Mouse (Mus musculus) lung, postnatal 36 days (tissue): ENCODE measurements around the gene Fbxw17.
"Not testable (repeated sequence)": the region's sequence is repeated elsewhere in the genome, so short reads cannot be mapped to it uniquely, and the experiment has no call there.

Experiments
- DNase-seq: peaks from one replicate; pipeline ENCODE4 v3.0.0; 2022; ENCODE audit warnings: mixed read lengths

Fbxw17 gene

DNA sequence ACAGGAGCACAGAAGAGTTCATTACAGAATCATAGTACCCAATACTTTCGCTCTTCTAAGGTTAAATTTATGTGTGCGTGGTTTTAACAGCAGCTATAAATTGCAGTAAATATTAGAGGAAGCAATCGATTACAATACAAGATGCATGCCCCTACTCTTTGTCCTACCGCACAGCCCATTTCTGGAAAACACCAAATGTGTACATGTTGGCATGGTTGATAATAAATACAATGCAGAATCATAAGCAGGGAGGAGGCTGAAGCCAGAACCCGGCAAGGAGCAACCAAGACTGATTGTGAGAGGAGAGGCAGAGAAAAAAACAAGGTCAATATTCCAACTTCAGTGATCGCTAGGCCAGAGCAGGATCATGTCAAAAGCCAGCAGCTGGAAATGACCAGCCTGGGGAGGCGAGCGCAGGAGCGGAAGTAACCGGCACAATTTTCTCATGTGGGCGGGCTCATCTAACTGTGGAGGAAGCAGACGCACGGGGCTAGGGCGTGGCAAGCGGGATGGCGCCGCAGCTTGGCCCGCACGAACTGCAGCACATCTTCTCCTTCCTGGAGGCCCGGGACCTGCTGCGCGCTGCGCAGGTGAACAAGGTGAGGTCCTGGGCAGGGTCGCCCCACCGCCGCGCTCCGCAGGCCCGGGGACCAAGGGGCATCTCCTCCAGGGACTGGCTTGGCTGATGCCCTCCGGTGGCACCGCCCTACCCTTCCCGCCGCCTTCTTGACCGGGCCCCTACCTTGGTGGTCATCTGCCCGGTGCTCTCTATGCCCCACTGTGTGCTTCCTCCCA is at the start of gene Fbxw17:
Gene Fbxw17 (plus strand): TSS at position 476 of the 795 bp plus-strand sequence.
- DNase-seq, result peak; percentile 84

DNA sequence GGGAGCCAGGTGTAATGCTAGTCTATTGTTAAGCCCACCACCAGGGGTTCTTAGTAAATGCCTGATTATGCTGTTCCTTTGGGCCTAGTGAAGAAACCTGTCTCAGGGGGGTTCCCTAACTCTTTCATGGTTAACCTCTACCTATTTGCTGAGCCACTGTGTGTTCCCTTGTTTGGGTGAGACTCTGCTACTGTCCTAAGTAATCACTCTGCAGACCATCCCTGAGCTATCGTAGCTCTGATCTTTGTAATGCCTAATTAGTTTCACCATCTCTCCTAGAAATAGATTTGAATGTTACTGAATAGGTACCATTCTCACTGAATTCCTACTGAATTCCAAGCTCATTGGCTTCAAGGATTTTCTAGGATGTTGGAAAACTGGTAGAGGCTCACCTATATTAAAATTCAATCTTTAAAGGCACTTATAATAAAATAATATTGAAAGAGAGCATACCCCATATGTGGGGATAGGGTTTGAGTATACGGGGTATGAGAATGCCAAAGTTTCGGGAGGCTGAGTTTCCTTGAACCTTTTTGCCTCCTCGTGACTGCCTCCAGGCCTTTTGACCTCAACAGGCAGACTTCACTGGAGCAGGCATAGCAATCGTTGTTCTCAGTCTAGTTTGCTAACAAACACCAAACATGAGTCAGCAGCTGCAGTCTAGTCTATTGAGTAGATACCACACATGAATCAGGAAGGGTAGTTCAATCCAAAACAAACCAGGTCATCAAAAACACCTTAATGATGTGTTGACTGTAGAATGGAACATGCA is 44.5 kb upstream of the Fbxw17 start:
- DNase-seq, result not testable (repeated sequence)

GRCm38 (mm10) chr13:50389146-50389545 is 28.5 kb upstream of the Fbxw17 start:
- DNase-seq, result not testable (repeated sequence)

DNA sequence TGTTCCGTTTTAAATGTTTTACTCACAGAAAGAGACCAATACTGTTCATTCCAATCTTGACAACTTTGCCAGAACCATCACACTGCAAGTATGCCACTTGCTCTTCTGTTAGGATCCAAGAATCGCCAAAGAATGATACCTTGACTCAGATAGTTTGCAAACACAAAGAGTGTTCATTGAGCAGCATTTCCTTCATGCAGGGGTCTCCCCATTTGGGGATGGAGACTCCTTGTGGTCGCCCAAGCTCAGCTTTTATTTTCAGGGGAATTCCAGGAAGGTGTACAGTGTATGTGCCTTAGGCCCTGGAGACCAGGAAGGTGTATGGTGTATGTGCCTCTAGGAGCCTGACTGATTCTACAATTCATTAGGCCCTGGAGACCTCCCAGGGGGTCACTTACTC is 757 bp downstream of the Fbxw17 start:
- DNase-seq, result no peak

- DNase-seq, result no peak
Observed at GRCm38 (mm10) chr13:50423625-50424209, 6.1 kb downstream of the Fbxw17 start.

GRCm38 (mm10) chr13:50424517-50424916 is 6.9 kb downstream of the Fbxw17 start:
- DNase-seq, result no peak

GRCm38 (mm10) chr13:50426686-50427085 is 9.0 kb downstream of the Fbxw17 start:
- DNase-seq, result no peak

GRCm38 (mm10) chr13:50443812-50444211 is 26.1 kb downstream of the Fbxw17 start, which contains the start of gene Gm47429:
Gene Gm47429 (minus strand): TSS chr13:50443912.
- no peak for DNase-seq

DNA sequence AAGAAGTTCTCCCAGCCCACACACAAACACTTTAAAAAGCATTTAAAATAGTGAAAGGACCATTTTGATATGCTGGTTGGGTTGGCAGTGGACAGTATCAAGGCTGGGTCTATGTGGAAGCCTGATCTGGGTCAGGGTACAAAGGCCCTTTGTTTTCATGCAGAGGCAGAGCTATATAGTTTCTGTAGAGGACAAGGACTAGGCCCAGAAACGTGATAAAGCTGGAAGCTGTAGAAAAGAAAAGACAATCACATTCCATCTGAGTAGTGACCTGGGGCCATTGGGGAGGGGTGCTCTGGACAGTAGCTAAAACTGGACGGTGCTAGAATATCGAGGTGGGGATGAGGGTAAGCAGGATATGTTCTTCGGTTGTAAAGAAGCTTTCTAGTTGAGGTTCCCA is 27.6 kb downstream of the Fbxw17 start:
- no peak for DNase-seq

- DNase-seq, result not testable (repeated sequence)
Observed at GRCm38 (mm10) chr13:50452266-50452665, 34.6 kb downstream of the Fbxw17 start.

DNA sequence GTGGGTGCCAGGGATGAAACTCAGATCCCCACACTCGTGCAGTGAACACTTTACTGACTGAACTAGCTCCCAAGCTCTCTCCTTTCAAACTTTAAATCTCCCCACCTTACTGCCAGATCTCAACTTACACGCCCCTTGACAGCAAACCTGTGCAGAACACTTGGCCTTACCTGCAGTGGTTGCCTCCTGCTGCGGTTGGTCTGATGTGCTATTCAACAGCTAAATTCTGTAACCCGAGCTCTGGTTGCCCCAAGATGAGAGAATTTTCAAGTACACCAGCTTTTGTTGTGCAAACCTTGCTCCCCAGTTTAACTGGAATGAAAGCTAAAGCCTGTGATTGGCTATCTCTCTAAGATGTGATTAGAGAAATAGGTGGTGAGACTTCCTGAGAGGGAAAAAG is 35.8 kb downstream of the Fbxw17 start:
- DNase-seq, result no peak

- not testable (repeated sequence) for DNase-seq
Observed at GRCm38 (mm10) chr13:50460433-50460832, 42.8 kb downstream of the Fbxw17 start.

- DNase-seq, result no peak
Observed at GRCm38 (mm10) chr13:50464621-50465562, 47.2 kb downstream of the Fbxw17 start.

- DNase-seq, result no peak
Observed at GRCm38 (mm10) chr13:50467007-50467406, 49.3 kb downstream of the Fbxw17 start, which contains the start of gene Nutm2. Gene Nutm2 (plus strand): TSS chr13:50467307.
